9 mouse cellular contexts compared by ENCODE assay signal in genomic region chr10:119010884-119011283, GRCm38 (mm10).
DNase-seq lines count a peak whose midpoint lies in the region; ATAC-seq and TF ChIP-seq lines count a peak whose summit lies in the region.
"Had no signal": no experiment of that assay in that cellular context is flagged by ENCODE, and none has a peak within 500 bp of the region (broad histone marks: within the 10 kb centered on the region; RNA-seq: fewer than 3 reads in every experiment).

No protein-coding gene starts in this region.

- no peak for TF ChIP-seq CTCF in intestine, postnatal 0 days (IDR thresholded peaks at IDR 0.05; ENCODE audit: low read depth)
- TF ChIP-seq CTCF in lung, embryonic 14.5 days (IDR thresholded peaks at IDR 0.05; ENCODE audit: low read depth): no peak
- no peak for TF ChIP-seq CTCF in stomach, postnatal 0 days (IDR thresholded peaks at IDR 0.05; ENCODE audit: low read depth)

- DNase-seq in gastrocnemius, adult 18-20 months (ENCODE audit: low spot score): peak; percentile 34
- DNase-seq in gastrocnemius, postnatal 14 days: no peak
- DNase-seq in lung, embryonic 14.5 days: peak; percentile 63
- peak; percentile 86 for DNase-seq in stomach, postnatal 0 days (ENCODE audit: low spot score)
- no peak for DNase-seq in adrenal gland, postnatal 4 days (ENCODE audit: low spot score in 2 of 2)
- DNase-seq in embryo, embryonic 11 days: no peak
- no peak for DNase-seq in right cerebral cortex, adult 18-20 months
- DNase-seq: cerebellum, postnatal 14 days had no signal

- H3K36me3 ChIP-seq in intestine, postnatal 0 days (ENCODE audit: control insufficient read depth, insufficient read depth): no peaks in the 10 kb centered on the region
- H3K36me3 ChIP-seq in lung, embryonic 14.5 days (ENCODE audit: insufficient read depth): no peaks in the 10 kb centered on the region
- no peaks in the 10 kb centered on the region for H3K36me3 ChIP-seq in stomach, postnatal 0 days (ENCODE audit: control insufficient read depth, insufficient read depth, low read length)

- no peak overlapping the region for H3K9ac ChIP-seq in intestine, postnatal 0 days (ENCODE audit: low read depth, low read length)
- no peak overlapping the region for H3K9ac ChIP-seq in lung, embryonic 14.5 days
- H3K9ac ChIP-seq in stomach, postnatal 0 days (ENCODE audit: low read length): no peak overlapping the region

- no peak overlapping the region for H3K4me3 ChIP-seq in intestine, postnatal 0 days (ENCODE audit: low read depth, low read length)
- no peak overlapping the region for H3K4me3 ChIP-seq in lung, embryonic 14.5 days (ENCODE audit: low read depth, low read length)
- no peak overlapping the region for H3K4me3 ChIP-seq in stomach, postnatal 0 days (ENCODE audit: low read depth, low read length)

- ATAC-seq in intestine, postnatal 0 days: peak; percentile 59
- ATAC-seq in lung, embryonic 14.5 days (ENCODE audit: insufficient read depth): peak; percentile 65
- ATAC-seq in stomach, postnatal 0 days (ENCODE audit: low FRiP score, low TSS enrichment): peak; percentile 74

- intact Hi-C loops in gastrocnemius, postnatal 14 days (cut with DNase I; ENCODE audit: low total_unique reads): no loop called here

- H3K4me1 ChIP-seq in intestine, postnatal 0 days (replicated peaks; ENCODE audit: control insufficient read depth, insufficient read depth, low read length): 0 out of 2 replicates have a peak, but pooled peaks cover 3% of the 10 kb centered on the region
- 0 out of 2 replicates have a peak, but pooled peaks cover 3% of the 10 kb centered on the region for H3K4me1 ChIP-seq in lung, embryonic 14.5 days (ENCODE audit: insufficient read depth)
- H3K4me1 ChIP-seq in stomach, postnatal 0 days (replicated peaks; ENCODE audit: control insufficient read depth, insufficient read depth): peaks cover 5% of the 10 kb centered on the region

- peak overlapping the region; percentile 40; the same call in 1 of the 2 replicates for H3K4me2 ChIP-seq in intestine, postnatal 0 days (replicated peaks; ENCODE audit: low read depth)
- H3K4me2 ChIP-seq in lung, embryonic 14.5 days: peak overlapping the region; percentile 10; the same call in 1 of the 2 replicates
- no peak overlapping the region; the same call in 1 of the 2 replicates for H3K4me2 ChIP-seq in stomach, postnatal 0 days (replicated peaks; ENCODE audit: low read depth)

- H3K27ac ChIP-seq in intestine, postnatal 0 days (ENCODE audit: low read depth, low read length): peak overlapping the region; percentile 6; the same call in 1 of the 2 replicates
- H3K27ac ChIP-seq in lung, embryonic 14.5 days (ENCODE audit: low read depth): no peak overlapping the region
- H3K27ac ChIP-seq in stomach, postnatal 0 days (replicated peaks): no peak overlapping the region; the same call in none of the 2 replicates

- H3K9me3 ChIP-seq in intestine, postnatal 0 days (ENCODE audit: control insufficient read depth): no peaks in the 10 kb centered on the region
- H3K9me3 ChIP-seq in lung, embryonic 14.5 days (ENCODE audit: low read depth, low read length): no peaks in the 10 kb centered on the region
- no peaks in the 10 kb centered on the region for H3K9me3 ChIP-seq in stomach, postnatal 0 days (ENCODE audit: control insufficient read depth, low read length)

- no peaks in the 10 kb centered on the region for H3K27me3 ChIP-seq in intestine, postnatal 0 days (replicated peaks; ENCODE audit: control insufficient read depth, insufficient read depth, low read length)
- no peaks in the 10 kb centered on the region for H3K27me3 ChIP-seq in lung, embryonic 14.5 days (ENCODE audit: insufficient read depth, low read length)
- no peaks in the 10 kb centered on the region for H3K27me3 ChIP-seq in stomach, postnatal 0 days (ENCODE audit: control insufficient read depth, insufficient read depth, low read length)

- WGBS in intestine, postnatal 0 days: 21% methylated on average over 7 of the region's 7 CpGs
- 16% methylated on average over 7 of the region's 7 CpGs for WGBS in lung, embryonic 14.5 days
- 14% methylated on average over 7 of the region's 7 CpGs for WGBS in stomach, postnatal 0 days

- TF ChIP-seq EP300 in stomach, postnatal 0 days (optimal IDR thresholded peaks at IDR 0.05): no peak

Comparison
In these comparisons a context has a peak if more than half of its experiments do, and no peak if none do; other contexts are left out.
1. DNase-seq: peak in gastrocnemius, adult 18-20 months (single experiment), lung, embryonic 14.5 days (single experiment) and stomach, postnatal 0 days (single experiment); none in gastrocnemius, postnatal 14 days (single experiment), adrenal gland, postnatal 4 days (0 of 2), embryo, embryonic 11 days (single experiment) and right cerebral cortex, adult 18-20 months (single experiment).
2. Peak in every context shown above with its lines, with median percentiles within 50 percentile points of each other: ATAC-seq.